Mouse (Mus musculus) small intestine, adult 2 months (tissue): ENCODE results near the gene Rps26.

Experiments
- CTCF ChIP-seq: fragments of 200-500 bp; IDR thresholded peaks from 2 replicates; pipeline ENCODE4 v1.5.1; 2012; ENCODE audit warnings: low read depth, mild to moderate bottlenecking, control low read depth, inconsistent platforms, low read length, moderate library complexity, mixed read lengths; ENCODE audit not compliant: insufficient replicate concordance, insufficient read length; ENCODE audit errors: extremely low read depth
- POLR2A ChIP-seq: fragments of 200-500 bp; IDR thresholded peaks from 2 replicates; pipeline ENCODE4 v1.6.1; 2012; ENCODE audit warnings: low read depth, mild to moderate bottlenecking, control low read depth, inconsistent platforms, low read length, moderate library complexity

DNA sequence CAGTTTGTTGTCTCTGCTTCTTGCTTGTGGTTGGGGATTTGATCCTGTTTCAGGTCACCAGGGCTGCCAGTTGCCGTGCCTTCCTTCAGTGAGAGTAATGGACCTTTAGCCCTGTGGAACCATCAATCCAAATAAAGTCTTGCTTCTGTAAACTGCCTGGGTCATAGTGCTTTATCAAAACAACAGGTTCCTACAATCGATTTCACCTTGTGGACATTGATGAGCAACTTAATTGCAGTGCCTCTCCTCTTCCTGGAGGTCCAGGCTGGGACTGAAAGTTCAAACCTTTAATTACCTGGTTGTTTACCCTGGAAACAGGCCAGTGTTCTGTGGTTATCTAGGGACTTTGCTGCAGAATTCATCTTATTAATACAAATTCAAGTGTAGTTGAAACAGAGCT is 28.1 kb downstream of the Rps26 start:
- TF ChIP-seq POLR2A (no peak), CTCF (no peak)
